Mouse (Mus musculus) thymus, adult 18-20 months (tissue): ENCODE measurements around the gene Cyp21a1.
A peak's percentile ranks its signal among the peaks of the same experiment; 100 is the strongest.
"Not testable (repeated sequence)": the region's sequence is repeated elsewhere in the genome, so short reads cannot be mapped to it uniquely, and the experiment has no call there.

Source experiments
- DNase-seq, 2 experiments: peaks; one replicate each; pipeline ENCODE4 v3.0.0; 2022; ENCODE audit warnings: mixed read lengths in 2 of 2

Cyp21a1 gene

DNA sequence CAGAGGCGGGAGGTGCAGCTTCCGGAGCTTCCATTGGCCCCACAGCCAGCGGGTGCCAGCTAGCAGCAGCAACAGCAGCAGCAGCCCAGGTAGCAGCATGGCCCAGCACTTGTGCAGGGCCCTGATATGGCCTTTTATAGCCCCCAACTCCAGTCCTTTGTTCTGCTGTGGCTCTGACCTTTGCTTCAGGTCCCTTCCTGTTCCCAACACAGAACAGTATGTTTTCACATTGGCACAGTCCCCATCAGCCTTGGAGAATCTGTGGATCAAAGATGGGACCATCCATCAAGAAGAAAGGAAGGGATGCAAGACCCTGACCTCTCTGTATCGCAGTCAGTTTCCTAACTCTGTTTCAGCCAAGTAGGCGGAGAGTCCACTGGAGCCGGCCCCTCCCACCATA lies at the start of gene Cyp21a1:
TSS of gene Cyp21a1 (minus strand) at position 261 of the 400 bp plus-strand sequence.
- DNase-seq, result not testable (repeated sequence)

DNA sequence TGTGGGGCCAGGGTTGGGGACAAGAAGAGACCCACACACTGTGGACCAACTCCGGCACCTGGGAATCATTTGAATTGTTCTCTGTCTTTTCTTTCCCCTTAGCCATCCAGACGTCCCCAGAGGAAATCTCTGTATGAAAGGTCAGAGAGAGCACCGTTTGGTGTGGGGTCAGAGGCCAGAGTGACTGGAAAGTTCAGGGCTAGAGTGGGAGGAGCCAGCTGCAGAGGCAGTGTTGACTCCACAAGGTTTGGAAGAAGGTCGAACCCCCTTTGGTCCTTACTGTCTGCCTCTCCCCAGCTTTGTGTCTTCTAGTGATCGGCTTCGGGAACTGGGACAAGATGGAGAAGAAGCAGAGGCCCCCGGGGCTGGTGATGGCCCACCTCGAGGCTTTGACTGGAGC lies 49.1 kb upstream of the Cyp21a1 start:
- no peak for DNase-seq

DNA sequence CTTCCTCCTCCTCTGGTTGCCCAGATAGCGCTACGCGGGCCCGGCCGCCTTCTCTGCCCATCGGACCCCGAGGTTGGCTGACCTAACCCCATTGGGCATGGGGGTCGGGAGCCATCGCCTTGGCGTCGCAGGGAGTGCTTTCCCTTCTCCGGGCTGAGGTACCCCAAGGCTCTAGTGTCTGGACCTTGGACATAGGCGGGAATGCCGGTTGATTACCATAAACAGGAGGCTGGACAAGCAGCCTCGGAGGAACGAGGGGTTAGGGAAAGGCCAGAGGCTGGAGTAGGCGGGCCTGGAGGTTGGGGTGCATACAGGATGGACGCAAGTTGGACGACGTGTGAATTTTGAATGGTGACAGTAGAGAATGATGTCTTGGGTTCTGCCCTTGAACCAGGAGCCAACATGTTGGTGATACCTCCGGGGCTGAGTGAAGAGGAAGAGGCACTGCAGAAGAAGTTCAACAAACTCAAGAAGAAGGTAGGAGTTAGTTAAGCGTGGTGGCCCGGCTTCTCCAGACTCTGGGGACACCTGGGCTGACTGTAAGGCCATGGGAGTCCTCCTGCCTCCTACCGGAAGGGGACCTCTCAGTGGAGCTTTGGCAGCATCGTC lies 46.3 kb upstream of the Cyp21a1 start:
- no peak for DNase-seq

DNA sequence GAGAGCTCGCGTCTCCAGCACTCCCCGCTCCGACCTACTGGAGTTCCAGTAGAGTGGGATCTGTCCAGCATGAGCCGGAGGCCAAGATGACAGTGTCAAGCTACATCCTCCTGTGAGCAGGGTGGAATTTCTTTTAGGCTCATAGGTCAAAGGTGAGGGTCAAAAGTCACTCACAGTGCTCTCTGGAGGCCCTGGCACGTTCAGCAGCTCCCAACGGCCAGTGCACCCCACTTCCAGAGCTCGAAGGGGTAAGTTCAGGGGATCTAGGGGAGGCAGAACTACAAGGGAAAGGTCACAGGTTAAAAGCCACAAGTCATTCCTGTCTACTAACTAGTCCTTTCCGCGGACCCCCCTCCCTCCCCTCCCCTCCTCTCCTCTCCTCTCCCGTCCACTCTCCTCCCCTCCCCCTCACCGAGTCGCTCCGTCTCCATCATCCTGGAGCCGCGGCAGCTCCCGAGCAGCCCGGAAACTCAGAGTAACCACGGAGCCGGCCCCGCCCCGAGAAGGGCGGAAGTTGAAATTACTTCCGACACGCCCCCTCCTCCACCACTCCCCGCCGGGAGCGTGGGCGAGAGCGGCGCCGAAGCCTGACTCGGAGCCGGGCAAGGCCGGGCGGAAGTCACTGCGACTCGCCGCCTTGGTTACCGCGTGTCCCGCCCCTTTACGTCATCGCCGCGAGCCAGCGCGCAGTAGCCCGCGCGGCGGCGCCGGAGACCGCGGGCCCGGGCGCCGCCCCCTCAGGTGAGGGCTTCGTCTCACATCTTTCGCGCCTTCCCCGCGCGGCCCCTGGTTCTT lies 45.6 kb upstream of the Cyp21a1 start, which contains the start of the genes Skiv2l and Nelfe:
TSS of gene Skiv2l (minus strand) at position 489 of the 795 bp plus-strand sequence.
TSS of gene Nelfe (plus strand) at position 670 of the 795 bp plus-strand sequence.
- DNase-seq, result peak; percentile 97

DNA sequence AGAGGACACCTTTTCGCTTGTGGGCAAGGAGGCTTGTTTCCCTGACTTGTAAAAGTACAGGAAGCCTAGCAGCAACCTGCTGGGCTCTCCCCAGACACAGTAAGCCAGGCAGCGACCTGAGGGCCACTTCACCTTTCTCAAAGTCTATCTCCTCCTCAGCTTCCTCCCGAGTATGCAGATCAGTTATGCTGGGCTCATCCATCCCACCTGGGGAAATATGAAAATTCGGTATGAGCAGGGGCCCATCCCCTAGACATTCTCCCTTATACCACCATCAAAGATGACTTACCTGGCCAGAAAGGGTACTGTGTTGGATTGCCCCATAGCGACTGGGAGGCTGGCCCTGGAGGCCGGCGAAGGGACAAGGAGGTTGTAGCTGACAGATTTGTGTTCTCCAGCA lies 43.3 kb upstream of the Cyp21a1 start:
- no peak for DNase-seq

DNA sequence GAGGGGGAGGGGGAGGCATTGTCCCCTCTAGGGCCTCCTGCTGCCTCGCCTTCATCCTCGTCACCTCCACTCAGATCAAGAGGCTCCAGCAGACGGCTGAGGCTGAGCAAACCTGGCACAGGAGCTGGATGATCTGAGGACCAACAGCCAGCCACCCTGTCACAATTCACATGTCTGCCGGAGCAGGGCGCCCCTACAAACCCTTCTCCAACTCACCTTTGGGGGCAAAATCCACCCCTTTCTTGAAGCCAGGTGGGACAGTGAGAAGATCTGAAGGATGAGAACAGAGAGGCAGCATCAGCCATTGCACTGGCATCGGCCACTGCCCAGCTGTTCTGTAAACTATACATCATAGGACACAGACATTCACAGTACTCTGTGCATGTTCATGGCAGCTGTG lies 42.8 kb upstream of the Cyp21a1 start:
- DNase-seq, result no peak

DNA sequence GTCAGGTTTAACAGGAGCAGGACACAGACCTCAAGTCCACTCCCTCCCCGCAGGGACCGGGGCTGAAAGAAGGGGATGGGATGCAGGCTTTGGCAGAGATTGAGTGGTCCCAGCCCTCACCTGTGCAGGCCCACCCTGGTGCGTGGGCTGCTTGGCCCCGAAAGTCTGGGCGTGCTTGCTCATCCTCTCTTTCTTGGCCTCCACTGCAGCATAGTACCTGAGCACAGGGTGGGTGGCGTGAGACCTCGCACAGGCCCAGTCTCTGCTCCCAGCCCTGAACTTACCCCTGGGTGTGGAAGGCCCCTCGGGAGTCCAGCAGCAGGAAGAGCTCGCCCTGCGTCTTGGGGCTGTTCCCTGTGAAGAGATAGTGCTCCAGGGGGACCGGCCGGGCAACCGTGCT lies 40.5 kb upstream of the Cyp21a1 start:
- no peak for DNase-seq

DNA sequence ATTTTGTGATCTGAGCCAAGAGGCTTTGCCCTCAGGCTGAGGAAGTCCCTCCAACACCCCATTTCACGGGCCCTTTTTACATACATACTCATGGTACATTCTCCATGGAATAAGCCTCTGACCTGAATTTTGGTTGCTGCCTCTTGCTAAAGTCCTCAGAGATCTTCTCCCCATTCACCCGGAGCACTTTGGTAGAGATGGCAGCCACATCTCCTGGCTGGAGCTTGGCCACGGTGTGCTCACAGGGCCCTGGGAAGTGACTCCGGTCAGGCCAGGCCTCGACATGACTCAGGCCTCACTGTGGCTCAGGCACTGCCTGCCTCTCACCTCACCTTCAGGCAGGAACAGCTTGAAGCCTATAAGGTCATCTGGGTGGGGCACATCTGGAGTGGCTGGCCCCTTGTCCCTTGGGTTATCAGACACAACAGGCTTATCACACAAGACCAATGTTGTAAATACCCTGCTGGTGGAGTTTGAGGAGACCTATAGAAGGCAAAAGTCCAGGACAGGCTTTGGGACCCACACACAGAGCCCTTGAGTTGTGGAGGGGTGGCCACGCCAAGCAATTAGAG lies 36.5 kb upstream of the Cyp21a1 start:
- no peak for DNase-seq

DNA sequence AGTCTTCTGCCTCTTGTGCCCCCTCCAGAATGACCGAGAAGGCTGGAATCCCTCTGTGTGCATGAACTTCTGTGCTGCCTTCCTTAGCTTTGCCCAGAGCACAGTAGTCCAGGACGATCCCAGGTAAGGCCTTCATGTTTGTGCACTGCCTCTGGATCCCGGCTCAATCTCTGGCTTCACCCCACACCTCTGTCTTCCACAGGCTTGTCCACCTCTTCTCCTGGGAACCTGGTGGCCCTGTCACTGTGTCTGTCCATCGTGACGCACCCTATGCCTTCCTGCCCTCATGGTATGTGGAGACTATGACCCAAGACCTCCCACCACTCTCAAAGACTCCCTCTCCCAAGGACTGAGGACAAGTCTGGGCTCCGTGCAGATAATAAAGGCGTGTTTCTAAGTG lies 34.4 kb upstream of the Cyp21a1 start:
- no peak for DNase-seq

DNA sequence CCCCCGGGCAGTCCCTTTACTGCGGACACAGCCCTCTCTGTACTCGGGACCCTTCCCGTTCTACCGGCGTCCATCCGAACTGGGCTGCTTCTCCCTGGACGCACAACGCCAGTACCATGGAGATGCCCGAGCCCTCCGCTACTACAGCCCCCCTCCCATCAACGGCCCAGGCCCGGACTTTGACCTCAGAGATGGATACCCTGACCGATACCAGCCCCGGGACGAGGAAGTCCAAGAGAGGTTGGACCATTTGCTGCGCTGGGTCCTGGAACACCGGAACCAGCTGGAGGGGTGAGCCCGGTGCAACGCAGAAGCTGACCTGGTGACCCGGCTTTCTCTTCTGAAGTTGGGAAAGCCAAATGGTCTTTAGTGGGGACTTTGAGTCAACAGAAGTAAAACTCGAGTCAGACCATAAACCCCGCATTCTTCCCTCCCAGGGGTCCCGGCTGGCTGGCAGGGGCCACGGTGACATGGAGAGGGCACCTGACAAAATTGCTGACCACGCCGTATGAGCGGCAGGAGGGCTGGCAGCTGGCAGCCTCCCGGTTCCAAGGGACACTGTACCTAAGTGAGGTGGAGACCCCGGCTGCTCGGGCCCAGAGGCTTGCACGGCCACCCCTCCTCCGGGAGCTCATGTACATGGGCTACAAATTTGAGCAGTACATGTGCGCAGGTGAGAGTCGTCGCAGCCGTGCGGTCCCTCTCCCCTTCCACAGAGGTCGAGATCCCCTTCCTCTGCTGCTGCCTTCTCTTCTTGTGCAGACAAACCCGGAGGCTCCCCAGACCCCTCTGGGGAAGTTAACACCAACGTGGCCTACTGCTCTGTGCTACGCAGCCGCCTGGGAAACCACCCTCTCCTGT lies 33.3 kb upstream of the Cyp21a1 start:
- peak in 1 of 2 experiments; percentile 33 for DNase-seq

DNA sequence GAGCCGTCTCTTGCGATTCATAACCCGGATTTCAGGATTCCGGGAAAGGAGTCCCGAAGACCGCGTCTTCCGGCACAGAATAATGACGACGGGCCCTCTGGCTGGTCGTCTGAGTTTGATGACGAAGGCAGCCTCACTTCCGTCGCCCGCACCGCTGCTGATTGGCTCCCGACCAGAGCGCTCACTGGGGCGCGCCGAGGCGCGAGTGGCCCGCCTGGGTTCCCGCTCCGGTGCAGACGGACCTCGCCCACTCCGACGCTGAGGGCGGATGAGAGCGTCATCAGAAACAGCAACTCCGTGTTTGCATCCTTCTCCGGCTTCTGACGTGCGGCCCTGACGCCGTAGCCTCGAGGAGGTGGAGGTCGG lies 32.5 kb upstream of the Cyp21a1 start, which contains the start of the genes Stk19 and Dxo:
TSS of gene Stk19 (minus strand) at position 90 of the 366 bp plus-strand sequence.
TSS of gene Dxo (plus strand) at position 164 of the 366 bp plus-strand sequence.
- DNase-seq, result peak; percentile 89 to 92

DNA sequence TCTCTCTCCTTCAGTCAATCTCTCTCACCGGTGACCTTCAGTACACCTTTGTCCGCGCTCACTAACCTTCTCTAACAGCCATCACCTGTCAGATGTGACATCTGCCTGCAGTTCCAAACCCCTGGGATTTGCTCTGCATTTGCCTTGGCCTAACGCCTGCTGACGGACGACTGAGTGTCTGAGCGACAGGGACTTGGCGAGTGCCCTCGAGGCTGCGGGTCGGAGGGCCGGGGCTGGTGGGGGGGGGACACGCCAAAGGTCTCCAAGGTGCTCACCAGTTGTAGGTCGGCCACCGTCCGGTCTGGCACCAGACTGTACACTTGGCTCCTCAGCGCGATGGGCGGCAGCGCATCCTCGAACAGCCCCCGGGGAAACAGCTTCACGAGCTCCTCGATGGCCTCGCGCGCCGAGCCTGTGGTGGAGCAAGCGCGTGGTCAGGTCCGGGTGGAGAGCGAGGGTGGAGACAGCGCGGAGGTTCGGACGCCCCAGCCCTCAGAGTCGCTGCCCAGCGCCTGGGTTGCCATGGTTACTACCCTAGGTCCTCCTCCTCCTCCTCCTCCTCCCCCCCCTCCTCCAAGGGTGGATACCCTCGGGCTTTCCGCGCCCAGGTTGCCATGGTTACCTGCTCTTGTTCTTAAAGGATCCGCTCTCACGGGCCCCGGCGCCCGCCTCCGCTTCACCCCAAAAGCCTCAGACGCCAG lies 31.9 kb upstream of the Cyp21a1 start:
- DNase-seq, result no peak

DNA sequence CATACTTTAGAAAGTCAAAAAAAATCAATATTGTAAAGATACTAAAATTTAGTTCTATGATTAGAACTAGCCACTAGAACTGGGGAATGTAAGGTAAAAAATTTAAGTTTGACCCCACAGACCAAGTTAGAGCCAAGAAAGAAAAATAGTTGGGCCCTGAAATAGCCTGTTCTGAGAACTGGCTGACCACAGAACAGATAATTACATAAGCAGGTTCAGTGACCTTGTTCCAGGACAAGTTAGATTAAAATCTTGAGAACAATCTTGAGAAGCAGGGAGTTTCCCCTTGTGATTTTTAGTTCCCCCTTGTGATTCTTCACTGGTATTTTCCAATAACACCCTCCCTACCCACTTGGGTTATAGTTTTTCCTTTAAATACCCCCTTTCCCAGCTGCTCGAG lies 26.4 kb upstream of the Cyp21a1 start:
- not testable (repeated sequence) for DNase-seq

DNA sequence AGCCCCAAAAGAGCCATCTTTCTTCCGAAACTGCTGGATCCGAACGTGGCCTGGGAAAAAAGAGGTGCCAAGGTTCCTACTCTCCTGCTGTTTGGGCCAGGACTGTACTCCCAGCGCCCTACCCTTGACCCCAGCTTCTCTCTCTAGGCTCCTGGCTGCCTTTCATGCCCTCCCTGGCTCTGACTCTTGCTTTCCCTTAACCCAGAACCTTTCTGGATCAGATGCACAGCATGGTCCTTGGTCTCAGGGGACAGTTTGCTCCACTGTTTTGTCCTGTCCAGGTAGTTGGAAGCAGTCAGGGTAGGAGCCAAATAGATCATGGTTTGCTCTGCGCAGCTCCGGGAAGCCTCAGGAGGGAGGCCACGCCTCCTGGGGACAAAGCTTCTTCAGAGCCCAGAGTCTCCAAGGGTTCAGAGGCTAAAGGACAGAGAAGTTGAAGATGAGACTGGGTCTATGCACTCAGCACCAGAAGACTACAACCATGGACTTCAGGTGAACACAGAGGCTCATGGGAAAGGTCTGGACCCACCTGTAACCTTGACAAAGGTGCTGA lies 10.5 kb upstream of the Cyp21a1 start:
- no peak for DNase-seq

DNA sequence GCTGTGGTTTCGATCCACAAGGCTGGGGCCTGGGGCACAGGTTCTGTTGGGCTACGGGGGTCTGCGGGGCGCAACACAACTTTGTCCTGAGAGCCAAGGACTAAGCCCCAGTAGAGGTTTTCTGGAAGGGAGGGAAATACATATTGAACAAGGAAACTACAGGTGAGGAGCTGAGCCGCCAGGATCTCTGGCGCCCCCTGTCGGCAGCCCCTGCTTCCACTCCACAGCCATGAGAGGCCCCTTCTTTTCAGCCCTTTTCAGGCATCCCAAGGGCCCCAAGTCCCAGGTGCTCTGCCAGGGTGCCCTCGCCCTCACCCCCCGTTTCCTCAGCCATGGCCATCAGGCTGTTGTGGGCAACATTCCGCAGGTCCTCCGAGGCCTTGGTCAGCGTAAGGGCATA lies 9.4 kb upstream of the Cyp21a1 start:
- DNase-seq, result not testable (repeated sequence)

DNA sequence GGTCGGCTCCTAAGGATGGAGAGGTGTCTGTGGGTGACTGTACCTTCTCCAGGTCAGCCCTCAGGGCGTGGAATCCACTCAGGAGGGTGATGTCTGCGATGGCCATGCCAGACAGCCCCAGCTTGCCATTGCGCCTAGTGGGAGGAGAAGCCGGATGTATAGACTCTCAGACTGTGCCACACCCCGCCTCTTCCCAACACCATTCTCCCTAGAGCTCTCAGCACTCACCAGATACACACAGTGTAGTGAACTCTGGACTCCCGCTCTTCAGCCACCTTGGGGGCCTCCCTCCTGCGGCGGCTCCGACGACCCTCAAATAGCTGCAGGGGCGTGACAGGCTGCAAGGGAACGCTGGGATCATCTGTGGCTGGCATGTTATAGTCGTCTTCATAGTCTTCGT lies 6.9 kb upstream of the Cyp21a1 start:
- DNase-seq, result no peak

DNA sequence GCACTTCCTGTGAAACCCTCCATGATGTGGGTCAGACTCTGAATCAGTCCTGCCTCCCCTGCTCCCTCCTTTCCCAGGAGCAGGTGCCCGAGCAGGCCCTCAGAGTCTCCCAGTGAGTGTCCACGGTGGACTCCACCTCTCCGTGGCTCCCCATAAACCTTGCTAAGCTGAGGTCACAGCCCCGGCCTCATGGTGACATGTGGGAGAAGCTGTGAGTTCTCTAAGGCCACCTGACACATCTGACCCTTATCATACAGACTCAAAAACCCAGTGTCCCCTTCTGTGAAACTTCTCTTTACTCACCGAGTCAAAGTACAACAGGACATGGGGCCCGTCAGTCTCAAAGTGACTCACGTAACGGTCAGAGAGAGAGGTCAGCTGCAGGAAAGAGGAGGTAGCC lies 6.5 kb upstream of the Cyp21a1 start:
- not testable (repeated sequence) for DNase-seq

DNA sequence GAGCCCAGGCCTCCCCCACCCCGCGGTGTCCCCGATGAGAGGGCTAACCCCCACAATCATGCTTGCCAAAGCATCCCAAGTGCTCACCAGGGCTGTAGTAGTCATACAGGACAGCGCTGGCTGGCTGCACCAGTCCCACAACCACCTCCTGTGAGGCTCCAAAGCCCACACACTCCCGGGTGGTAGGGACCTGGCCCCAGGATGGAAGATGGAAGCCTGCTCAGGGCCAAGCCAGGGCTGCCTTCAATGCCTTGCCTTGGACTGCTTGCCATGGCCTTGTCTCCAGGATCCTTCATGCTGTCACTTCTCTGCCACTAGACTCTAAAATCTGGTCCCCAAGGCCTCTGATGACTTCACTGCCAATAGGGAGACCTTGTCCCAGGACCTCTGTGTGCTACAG lies 6.0 kb upstream of the Cyp21a1 start:
- not testable (repeated sequence) for DNase-seq

DNA sequence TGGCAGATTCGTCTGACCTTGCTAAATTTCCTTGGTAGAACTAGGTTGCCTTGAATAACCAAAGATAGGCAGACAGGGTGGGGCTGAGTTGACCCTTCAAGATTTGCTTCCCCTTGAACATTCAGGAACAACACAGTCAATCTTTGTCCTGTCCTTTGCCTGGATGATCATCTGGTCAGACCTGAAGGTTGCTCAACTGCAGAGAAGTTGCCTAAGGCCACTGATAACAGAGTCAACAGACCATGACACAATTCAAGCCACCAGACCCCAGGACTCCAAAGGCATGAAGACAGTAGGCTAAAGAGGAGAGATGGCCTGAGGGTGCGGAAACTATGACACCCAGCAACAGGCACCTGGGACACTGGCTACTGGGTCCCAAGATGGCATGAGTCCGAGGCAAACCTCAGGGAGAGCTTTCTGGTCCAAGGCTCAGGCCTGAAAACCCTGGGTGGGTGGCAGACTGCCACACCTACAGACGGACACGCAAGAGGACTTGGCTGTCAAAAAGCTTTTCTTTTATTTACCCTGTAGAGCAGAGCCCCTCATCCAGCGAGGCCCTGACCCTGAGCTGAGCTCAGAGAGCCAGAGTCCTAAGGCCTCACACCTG lies 4.3 kb upstream of the Cyp21a1 start:
- no peak for DNase-seq

DNA sequence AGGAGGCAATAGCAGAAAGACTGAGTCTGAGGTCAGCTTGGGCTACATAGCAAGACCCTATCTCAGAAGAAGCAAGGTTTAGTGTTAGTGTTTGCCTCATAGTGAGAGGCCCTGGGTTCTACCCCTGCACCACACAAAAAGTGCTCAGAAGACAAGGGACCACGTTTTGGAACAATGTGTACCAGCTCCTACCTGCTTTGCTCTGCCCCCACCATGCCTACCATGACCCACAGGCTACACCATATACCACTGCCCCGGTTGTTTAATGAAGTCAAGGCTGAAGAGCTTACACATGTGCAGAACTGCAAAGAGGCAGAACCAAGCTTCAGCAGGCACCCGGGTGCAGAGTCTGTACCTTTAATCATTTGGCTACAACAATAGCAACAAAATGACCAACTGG lies 2.8 kb upstream of the Cyp21a1 start:
- no peak for DNase-seq

DNA sequence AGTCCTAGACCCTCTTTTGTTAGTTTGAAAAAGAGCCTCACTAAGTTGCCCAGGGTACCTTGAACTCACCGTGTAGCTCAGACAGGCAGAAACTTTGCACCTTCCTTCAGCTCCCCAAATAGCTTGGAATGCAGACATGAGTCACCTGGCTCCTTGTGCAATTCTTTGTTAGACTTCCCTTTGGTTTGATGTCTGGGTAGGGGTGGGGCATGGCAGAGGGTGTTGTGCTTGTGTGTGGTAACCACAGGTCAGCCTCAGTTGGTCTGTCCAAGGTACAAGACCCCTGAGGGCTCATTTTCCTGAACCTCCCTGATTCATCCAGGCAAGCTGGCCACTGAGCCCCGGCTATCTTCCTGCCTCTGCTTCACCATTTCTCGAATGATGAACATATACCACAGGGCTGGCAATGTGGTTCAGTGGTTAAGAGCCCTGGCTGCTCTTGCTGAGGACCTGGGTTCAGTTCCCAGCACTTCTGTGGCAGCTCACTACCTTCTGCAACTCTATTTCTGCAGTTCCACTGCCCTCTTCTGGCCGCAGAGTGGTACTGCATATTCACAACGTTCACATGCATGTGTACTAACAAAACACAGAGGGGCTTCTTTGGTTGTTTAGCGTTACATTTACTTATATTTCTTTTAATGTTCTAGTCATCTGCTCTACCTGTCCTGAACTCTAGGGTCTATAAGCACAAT lies 656 bp upstream of the Cyp21a1 start:
- no peak for DNase-seq
